Comparison of ENCODE assay signal across 14 mouse cellular contexts in the genomic region with DNA sequence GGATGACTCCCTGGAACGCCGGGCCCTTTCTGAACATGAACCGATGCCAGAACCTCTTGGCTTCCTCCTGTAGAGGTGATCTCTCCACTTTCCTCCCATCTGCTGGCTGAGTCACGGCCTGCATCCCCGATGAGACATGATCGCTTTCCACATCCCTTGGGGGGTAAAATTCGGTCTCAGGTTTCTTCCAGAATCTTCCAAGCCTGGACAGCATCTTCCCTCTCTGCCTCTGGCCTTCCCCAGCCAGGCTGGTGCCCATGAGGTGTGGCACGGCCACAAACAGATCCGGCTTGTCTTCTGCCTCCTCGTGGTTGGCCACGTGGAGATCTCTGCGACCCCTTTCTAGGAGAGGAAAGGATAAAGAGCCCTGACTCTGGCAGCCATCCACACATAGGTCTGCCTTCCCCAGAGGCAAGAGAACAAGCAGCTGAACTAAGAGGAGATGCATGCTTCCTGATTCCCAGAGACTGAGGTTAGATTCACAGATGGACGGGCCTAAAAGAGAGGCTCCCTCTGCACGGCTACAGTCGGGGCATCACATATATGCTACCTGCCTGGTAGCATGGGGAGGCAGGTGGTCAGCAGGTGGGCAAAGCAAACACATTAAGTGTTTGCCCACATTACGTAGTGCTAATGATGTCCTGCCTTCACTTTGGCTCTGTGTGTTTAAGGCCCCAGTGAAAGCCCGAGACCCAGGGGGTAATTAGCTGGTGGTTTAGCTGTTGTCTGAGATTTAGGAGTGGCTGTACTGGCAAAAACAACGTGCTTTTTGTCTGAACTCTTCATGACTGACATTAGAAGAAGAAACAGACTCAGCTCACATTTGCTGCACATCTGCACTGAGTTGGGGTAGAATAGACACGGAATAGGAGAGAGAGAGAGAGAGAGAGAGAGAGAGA. TPM values are rescaled to one million over a fixed set of nuclear protein-coding genes. Genes with fewer than 3 reads are reported as not detected.
DNase-seq lines count a peak whose midpoint lies in the region; ATAC-seq lines count a peak whose summit lies in the region.
"Had no signal": no experiment of that assay in that cellular context is flagged by ENCODE, and none has a peak within 500 bp of the region (broad histone marks: within the 10 kb centered on the region; RNA-seq: fewer than 3 reads in every experiment).

TSS of gene Cer1 (minus strand) at position 513 of the 899 bp plus-strand sequence.

- no peak within 1 kb of the TSS for H3K27ac ChIP-seq in forebrain, embryonic 13.5 days
- no peak within 1 kb of the TSS for H3K27ac ChIP-seq in forebrain, embryonic 16.5 days (ENCODE audit: low read length)
- H3K27ac ChIP-seq in limb, embryonic 11.5 days (replicated peaks; ENCODE audit: low read depth, low read length) = 0 out of 2 replicates have a peak within 1 kb of the TSS, but pooled peaks have one; percentile 2
- H3K27ac ChIP-seq: heart, embryonic 15.5 days; hindbrain, postnatal 0 days had no signal

- peaks cover 5% of the 10 kb centered on the region for H3K4me1 ChIP-seq in forebrain, embryonic 13.5 days
- 0 out of 2 replicates have a peak, but pooled peaks cover 4% of the 10 kb centered on the region for H3K4me1 ChIP-seq in forebrain, embryonic 16.5 days (replicated peaks; ENCODE audit: control insufficient read depth, insufficient read depth, low read length)
- peaks cover 2% of the 10 kb centered on the region; the same call in 1 of the 2 replicates for H3K4me1 ChIP-seq in limb, embryonic 11.5 days (ENCODE audit: control insufficient read depth, insufficient read depth, low read length)
- H3K4me1 ChIP-seq: heart, embryonic 15.5 days had no signal

- ATAC-seq in forebrain, embryonic 13.5 days = peak; percentile 50; the same call in 1 of the 2 replicates
- no peak for ATAC-seq in forebrain, embryonic 16.5 days
- no peak for ATAC-seq in limb, embryonic 11.5 days (ENCODE audit: insufficient number of reproducible peaks, low FRiP score, low TSS enrichment, low read depth)
- no peak for ATAC-seq in monocyte, adult 5-6 weeks (replicated peaks; ENCODE audit: insufficient number of reproducible peaks, low FRiP score, low TSS enrichment, poor library complexity, severe bottlenecking)
- ATAC-seq: hindbrain, postnatal 0 days had no signal

- DNase-seq in brain, adult 2 months (ENCODE audit: low read depth, low spot score) = peak; percentile 77
- peak; percentile 43 to 50 for DNase-seq in cerebellum, postnatal 36 days
- DNase-seq in limb, embryonic 11.5 days (ENCODE audit: low spot score) = no peak
- no peak for DNase-seq in ovary, postnatal 36 days (ENCODE audit: low spot score)
- DNase-seq in thymus, postnatal 4 days = no peak
- DNase-seq: kidney, postnatal 4 days had no signal

- no peak within 1 kb of the TSS for H3K9ac ChIP-seq in forebrain, embryonic 13.5 days
- H3K9ac ChIP-seq in forebrain, embryonic 16.5 days (replicated peaks; ENCODE audit: low read depth, low read length) = no peak within 1 kb of the TSS
- no peak within 1 kb of the TSS for H3K9ac ChIP-seq in limb, embryonic 11.5 days (ENCODE audit: low read length)
- H3K9ac ChIP-seq: heart, embryonic 15.5 days had no signal

- H3K27me3 ChIP-seq in forebrain, embryonic 13.5 days = peaks cover 11% of the 10 kb centered on the region; the same call in 1 of the 2 replicates
- H3K27me3 ChIP-seq in forebrain, embryonic 16.5 days (replicated peaks; ENCODE audit: control insufficient read depth, insufficient read depth, low read length) = no peaks in the 10 kb centered on the region
- no peaks in the 10 kb centered on the region for H3K27me3 ChIP-seq in limb, embryonic 11.5 days (ENCODE audit: control insufficient read depth, insufficient read depth, low read length)
- H3K27me3 ChIP-seq: heart, embryonic 15.5 days had no signal

- WGBS in forebrain, embryonic 13.5 days = 51% methylated on average over 19 of the region's 19 CpGs
- WGBS in forebrain, embryonic 16.5 days = 49% methylated on average over 18 of the region's 19 CpGs
- 60% methylated on average over 19 of the region's 19 CpGs for WGBS in limb, embryonic 11.5 days

- no peak within 1 kb of the TSS for H3K4me3 ChIP-seq in forebrain, embryonic 13.5 days
- no peak within 1 kb of the TSS for H3K4me3 ChIP-seq in forebrain, embryonic 16.5 days (replicated peaks; ENCODE audit: low read length)
- no peak within 1 kb of the TSS for H3K4me3 ChIP-seq in limb, embryonic 11.5 days (ENCODE audit: low read depth, low read length)
- H3K4me3 ChIP-seq: erythroblast, embryonic 14.5 days; heart, embryonic 15.5 days had no signal

- no peaks in the 10 kb centered on the region for H3K9me3 ChIP-seq in forebrain, embryonic 13.5 days (replicated peaks)
- no peaks in the 10 kb centered on the region for H3K9me3 ChIP-seq in forebrain, embryonic 16.5 days (ENCODE audit: control insufficient read depth, low read length)
- H3K9me3 ChIP-seq in limb, embryonic 11.5 days (ENCODE audit: control insufficient read depth, low read length) = no peaks in the 10 kb centered on the region
- H3K9me3 ChIP-seq: heart, embryonic 15.5 days had no signal

- H3K4me2 ChIP-seq in forebrain, embryonic 13.5 days = no peak within 1 kb of the TSS
- no peak within 1 kb of the TSS for H3K4me2 ChIP-seq in forebrain, embryonic 16.5 days (ENCODE audit: low read length)
- H3K4me2 ChIP-seq in limb, embryonic 11.5 days (ENCODE audit: low read depth, severe bottlenecking) = no peak within 1 kb of the TSS
- H3K4me2 ChIP-seq: heart, embryonic 15.5 days had no signal

- H3K36me3 ChIP-seq in forebrain, embryonic 13.5 days (ENCODE audit: poor library complexity, severe bottlenecking) = no peaks in the 10 kb centered on the region
- H3K36me3 ChIP-seq in forebrain, embryonic 16.5 days (ENCODE audit: control insufficient read depth, insufficient read depth) = no peaks in the 10 kb centered on the region
- H3K36me3 ChIP-seq in limb, embryonic 11.5 days (ENCODE audit: control insufficient read depth, insufficient read depth, low read length) = no peaks in the 10 kb centered on the region
- H3K36me3 ChIP-seq: heart, embryonic 15.5 days had no signal

RNA-seq across cellular contexts. Expression of gene Cer1, which starts in this region (rescaled TPM):
- polyA plus RNA-seq in forebrain, embryonic 13.5 days (2015; fragmentation: Nextera tagmentation; extraction: Ambion mirVana) = 0.20 and 0.22 TPM in 2 replicates
- not detected in 2 replicates for polyA plus RNA-seq in forebrain, embryonic 16.5 days (2015; fragmentation: Nextera tagmentation; extraction: Ambion mirVana)
- polyA plus RNA-seq in limb, embryonic 11.5 days (2014; fragmentation: Nextera tagmentation; extraction: Ambion mirVana) = 0.21 TPM in 1 of 2 replicates, not detected in the other
- total RNA-seq in monocyte, adult 5-6 weeks (2017) = not detected in 3 replicates
- total RNA-seq: hindbrain, postnatal 0 days; megakaryocyte, adult 5-6 weeks had no signal
- polyA plus RNA-seq: erythroblast, embryonic 14.5 days; heart, embryonic 15.5 days; hindbrain, postnatal 0 days; liver, embryonic 16.5 days had no signal

Comparison
In these comparisons a context has a peak if more than half of its experiments do, and no peak if none do; other contexts are left out.
1. Peak in ATAC-seq in forebrain, embryonic 13.5 days; RNA of the gene not detected or under 1 TPM.
2. DNase-seq: peak in brain, adult 2 months (single experiment) and cerebellum, postnatal 36 days (2 of 2); none in limb, embryonic 11.5 days (single experiment), ovary, postnatal 36 days (single experiment) and thymus, postnatal 4 days (single experiment).